Mouse (Mus musculus) heart, embryonic 12.5 days (tissue): ENCODE data around the gene Fam89b. TPM values are rescaled to one million over a fixed set of nuclear protein-coding genes. Genes with fewer than 3 reads are reported as not detected.
A peak's percentile ranks its signal among the peaks of the same experiment; 100 is the strongest.

ENCODE experiments used
- ATAC-seq: fragments of 200-750 bp; cut with Nextera tagmentation; 2 replicates; pipeline ENCODE4 v1.8.0; 2017; ENCODE audit warnings: moderate TSS enrichment, moderate library complexity; ENCODE audit not compliant: insufficient number of reproducible peaks, low FRiP score
- H3K27ac ChIP-seq: fragments of 300-500 bp; sonication (generic); 2 replicates; pipeline ENCODE4 v1.5.1; 2016; ENCODE audit warnings: mild to moderate bottlenecking, moderate library complexity; ENCODE audit not compliant: poor library complexity, severe bottlenecking
- H3K27me3 ChIP-seq: fragments of 300-500 bp; sonication (generic); replicated peaks from 2 replicates; pipeline ENCODE4 v1.6.1; 2016; ENCODE audit warnings: mild to moderate bottlenecking, moderate library complexity
- H3K36me3 ChIP-seq: fragments of 300-500 bp; sonication (generic); 2 replicates; pipeline ENCODE4 v1.6.1; 2016; ENCODE audit warnings: mild to moderate bottlenecking, moderate library complexity
- H3K4me1 ChIP-seq: fragments of 300-500 bp; sonication (generic); replicated peaks from 2 replicates; pipeline ENCODE4 v1.6.1; 2016; ENCODE audit warnings: mild to moderate bottlenecking
- H3K4me2 ChIP-seq: fragments of 300-500 bp; sonication (generic); 2 replicates; pipeline ENCODE4 v1.6.1; 2016; ENCODE audit warnings: mild to moderate bottlenecking, moderate library complexity
- H3K4me3 ChIP-seq: fragments of 300-500 bp; sonication (generic); 2 replicates; pipeline ENCODE4 v1.5.1; 2016; ENCODE audit warnings: mild to moderate bottlenecking
- H3K9ac ChIP-seq: fragments of 300-500 bp; sonication (generic); 2 replicates; pipeline ENCODE4 v1.6.1; 2016; ENCODE audit warnings: mild to moderate bottlenecking, moderate library complexity
- H3K9me3 ChIP-seq: fragments of 300-500 bp; sonication (generic); replicated peaks from 2 replicates; pipeline ENCODE4 v1.6.1; 2016; ENCODE audit warnings: mild to moderate bottlenecking, moderate library complexity
- WGBS: fragments of 180-500 bp; shearing (Covaris S2); methylation state at CpG from one replicate; pipeline ENCODE4 v1.1.7; 2016; 5-methylcytosine and 5-hydroxymethylcytosine counted together
- polyA plus RNA-seq: library from polyadenylated mRNA; unstranded; fragments of >200 nt; fragmentation: Nextera tagmentation; extraction: Ambion mirVana; gene quantifications from 2 replicates; pipeline ENCODE4 v1.2.1, GENCODE M21; 2016

The Fam89b gene
- polyA plus RNA-seq, 1 experiment from 2014 or later: 78.9 TPM

GRCm38 (mm10) chr19:5723934-5724548, 5.4 kb downstream of the Fam89b start:
- Histone ChIP-seq H3K9ac (peak overlapping the region; percentile 90), H3K27me3 (no peaks in the 10 kb centered on the region), H3K27ac (peak overlapping the region; percentile 97), H3K36me3 (peaks cover 53% of the 10 kb centered on the region), H3K4me2 (peak overlapping the region; percentile 89), H3K4me1 (peaks cover 54% of the 10 kb centered on the region), H3K4me3 (peak overlapping the region; percentile 80), H3K9me3 (no peaks in the 10 kb centered on the region)
- WGBS: 42% methylated on average over 4 of the region's 4 CpGs
- ATAC-seq: no peak

GRCm38 (mm10) chr19:5722848-5723425, 6.5 kb downstream of the Fam89b start:
- H3K9ac ChIP-seq: peak overlapping the region; percentile 90; the same call in 1 of the 2 replicates
- WGBS: 82% methylated on average over 7 of the region's 7 CpGs
- peak overlapping the region; percentile 97; the same call in 1 of the 2 replicates for H3K27ac ChIP-seq
- ATAC-seq: no peak
- no peaks in the 10 kb centered on the region for H3K9me3 ChIP-seq
- peak overlapping the region; percentile 89 for H3K4me2 ChIP-seq
- H3K36me3 ChIP-seq: peaks cover 64% of the 10 kb centered on the region
- H3K4me3 ChIP-seq: peak overlapping the region; percentile 8; the same call in 1 of the 2 replicates
- H3K27me3 ChIP-seq: no peaks in the 10 kb centered on the region
- peaks cover 44% of the 10 kb centered on the region for H3K4me1 ChIP-seq

GRCm38 (mm10) chr19:5721233-5721632, 8.2 kb downstream of the Fam89b start:
- Histone ChIP-seq H3K36me3 (peaks cover 79% of the 10 kb centered on the region), H3K9ac (peak overlapping the region; percentile 2; the same call in 1 of the 2 replicates), H3K4me3 (no peak overlapping the region), H3K9me3 (no peaks in the 10 kb centered on the region), H3K27me3 (no peaks in the 10 kb centered on the region), H3K4me2 (no peak overlapping the region), H3K27ac (no peak overlapping the region), H3K4me1 (peaks cover 43% of the 10 kb centered on the region)
- no peak for ATAC-seq
- WGBS: 90% methylated on average over 6 of the region's 6 CpGs

- H3K36me3 ChIP-seq: peaks cover 97% of the 10 kb centered on the region
These were observed 12.5 kb downstream of the Fam89b start for GRCm38 (mm10) chr19:5716955-5717354.

GRCm38 (mm10) chr19:5715793-5716688, 13.4 kb downstream of the Fam89b start:
- WGBS: 35% methylated on average over 43 of the region's 43 CpGs
- Histone ChIP-seq H3K9ac (peak overlapping the region; percentile 21; the same call in 1 of the 2 replicates), H3K36me3 (peaks cover 97% of the 10 kb centered on the region), H3K4me3 (no peak overlapping the region), H3K9me3 (no peaks in the 10 kb centered on the region), H3K4me2 (peak overlapping the region; percentile 16; the same call in 1 of the 2 replicates), H3K4me1 (peaks cover 48% of the 10 kb centered on the region), H3K27ac (no peak overlapping the region), H3K27me3 (no peaks in the 10 kb centered on the region)
- peak; percentile 49 for ATAC-seq

More at GRCm38 (mm10) chr19:5716955-5717354, 12.5 kb downstream of the Fam89b start:
- no peak for ATAC-seq
- H3K9ac ChIP-seq: no peak overlapping the region
- H3K4me2 ChIP-seq: no peak overlapping the region
- 52% methylated on average over 10 of the region's 10 CpGs for WGBS
- no peak overlapping the region for H3K27ac ChIP-seq
- H3K27me3 ChIP-seq: no peaks in the 10 kb centered on the region
- H3K4me1 ChIP-seq: peaks cover 46% of the 10 kb centered on the region
- no peaks in the 10 kb centered on the region for H3K9me3 ChIP-seq
- no peak overlapping the region for H3K4me3 ChIP-seq

- no peaks in the 10 kb centered on the region for H3K9me3 ChIP-seq
- no peak overlapping the region for H3K27ac ChIP-seq
- peaks cover 48% of the 10 kb centered on the region for H3K4me1 ChIP-seq
- 19% methylated on average over 2 of the region's 2 CpGs for WGBS
- H3K27me3 ChIP-seq: no peaks in the 10 kb centered on the region
- peaks cover 95% of the 10 kb centered on the region for H3K36me3 ChIP-seq
- 0 out of 2 replicates have a peak overlapping the region, but pooled peaks have one; percentile 17 for H3K9ac ChIP-seq
- 0 out of 2 replicates have a peak overlapping the region, but pooled peaks have one; percentile 1 for H3K4me3 ChIP-seq
- H3K4me2 ChIP-seq: peak overlapping the region; percentile 30
- peak; percentile 43 for ATAC-seq
These were observed 15.7 kb downstream of the Fam89b start for GRCm38 (mm10) chr19:5713730-5714129.

GRCm38 (mm10) chr19:5713255-5713654, 16.2 kb downstream of the Fam89b start:
- peaks cover 48% of the 10 kb centered on the region for H3K4me1 ChIP-seq
- no peak overlapping the region for H3K27ac ChIP-seq
- 69% methylated on average over 5 of the region's 5 CpGs for WGBS
- peak overlapping the region; percentile 30 for H3K4me2 ChIP-seq
- peaks cover 95% of the 10 kb centered on the region for H3K36me3 ChIP-seq
- H3K9me3 ChIP-seq: no peaks in the 10 kb centered on the region
- H3K4me3 ChIP-seq: 0 out of 2 replicates have a peak overlapping the region, but pooled peaks have one; percentile 1
- 0 out of 2 replicates have a peak overlapping the region, but pooled peaks have one; percentile 17 for H3K9ac ChIP-seq
- ATAC-seq: no peak
- H3K27me3 ChIP-seq: no peaks in the 10 kb centered on the region

- peaks cover 95% of the 10 kb centered on the region for H3K36me3 ChIP-seq
- H3K4me2 ChIP-seq: no peak overlapping the region
- no peak overlapping the region for H3K27ac ChIP-seq
- H3K9ac ChIP-seq: 0 out of 2 replicates have a peak overlapping the region, but pooled peaks have one; percentile 30
- H3K27me3 ChIP-seq: no peaks in the 10 kb centered on the region
- no peak for ATAC-seq
- peaks cover 40% of the 10 kb centered on the region for H3K4me1 ChIP-seq
- WGBS: 89% methylated on average over 14 of the region's 14 CpGs
- no peaks in the 10 kb centered on the region for H3K9me3 ChIP-seq
- no peak overlapping the region for H3K4me3 ChIP-seq
These were observed 17.5 kb downstream of the Fam89b start for GRCm38 (mm10) chr19:5711907-5712460.

- Histone ChIP-seq H3K36me3 (peaks cover 97% of the 10 kb centered on the region), H3K4me3 (no peak overlapping the region), H3K4me2 (no peak overlapping the region), H3K9ac (no peak overlapping the region), H3K4me1 (peaks cover 34% of the 10 kb centered on the region), H3K9me3 (no peaks in the 10 kb centered on the region), H3K27me3 (no peaks in the 10 kb centered on the region), H3K27ac (no peak overlapping the region)
- no peak for ATAC-seq
- WGBS: 15% methylated on average over 3 of the region's 3 CpGs
These were observed 18.2 kb downstream of the Fam89b start for GRCm38 (mm10) chr19:5711218-5711617.

- Histone ChIP-seq H3K4me3 (no peak overlapping the region), H3K9ac (no peak overlapping the region), H3K36me3 (peaks cover 97% of the 10 kb centered on the region), H3K4me1 (peaks cover 31% of the 10 kb centered on the region), H3K9me3 (no peaks in the 10 kb centered on the region), H3K4me2 (no peak overlapping the region), H3K27me3 (no peaks in the 10 kb centered on the region), H3K27ac (no peak overlapping the region)
- 84% methylated on average over 8 of the region's 8 CpGs for WGBS
- no peak for ATAC-seq
These were observed 18.9 kb downstream of the Fam89b start for GRCm38 (mm10) chr19:5710581-5710980.
